Mouse (Mus musculus) kidney, adult 2 months (tissue): ENCODE data around the gene Rragb.

Source experiments
- CTCF ChIP-seq: fragments of 200-500 bp; conservative IDR thresholded peaks from 2 replicates; pipeline ENCODE4 v1.5.1; 2011; ENCODE audit warnings: low read depth, mild to moderate bottlenecking, control low read depth, low read length, moderate library complexity, mixed read lengths; ENCODE audit not compliant: insufficient read depth, insufficient read length
- POLR2A ChIP-seq: fragments of 200-500 bp; IDR thresholded peaks from one replicate; pipeline ENCODE4 v1.6.1; 2011; ENCODE audit warnings: low read depth, low read length, control low read depth

DNA sequence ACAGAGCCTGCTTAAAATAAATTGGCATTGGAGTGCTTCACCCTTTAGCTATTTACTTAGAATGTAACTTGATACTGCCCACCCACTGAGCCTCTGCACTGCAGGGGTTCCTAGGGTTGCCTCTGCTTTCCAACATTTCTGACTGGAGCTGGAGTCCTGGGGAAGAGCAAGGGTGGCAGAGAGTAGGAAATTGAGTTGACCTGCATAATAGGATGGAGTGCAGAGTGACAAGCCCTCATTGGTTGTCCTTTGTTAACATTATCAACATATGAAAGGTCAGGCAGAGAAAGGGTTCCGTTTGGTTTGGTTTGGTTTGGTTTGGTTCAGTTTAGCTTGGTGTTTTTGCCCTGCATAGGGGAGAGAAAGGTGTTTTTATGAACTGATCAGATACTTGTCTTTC is 12.0 kb downstream of the Rragb start:
- TF ChIP-seq POLR2A (no peak), CTCF (no peak)
